Mouse (Mus musculus): ENCODE measurements around the gene Ghsr. TPM values are rescaled to one million over a fixed set of nuclear protein-coding genes. Genes with fewer than 3 reads are reported as not detected.

Ghsr gene
- polyA plus RNA-seq (2016; fragmentation: Nextera tagmentation; extraction: Ambion mirVana) = not detected in 2 replicates

DNA sequence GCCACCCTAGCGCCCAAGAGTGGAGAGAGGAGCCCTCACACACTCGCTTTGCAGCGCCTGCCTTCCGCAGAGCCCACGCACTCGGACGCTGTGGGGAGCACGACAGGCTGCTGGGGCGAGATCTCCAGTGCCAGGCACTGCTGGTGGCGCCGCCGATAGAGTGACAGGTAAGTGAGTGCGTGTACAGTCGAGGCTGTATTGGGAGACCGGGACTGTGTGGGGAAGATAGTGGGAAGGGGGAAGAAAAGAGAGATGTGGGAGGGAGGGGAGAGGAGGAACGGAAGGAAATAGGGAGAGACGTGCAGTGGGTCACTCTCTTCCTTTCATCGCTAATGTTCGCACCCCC lies at the start of gene Ghsr:
Ghsr (plus strand) TSS at position 76 of the 346 bp plus-strand sequence.
- peak within 1 kb of the TSS; percentile 53 for H3K4me2 ChIP-seq
- peaks cover 14% of the 10 kb centered on the region for H3K4me1 ChIP-seq (replicated peaks)
- no peaks in the 10 kb centered on the region for H3K36me3 ChIP-seq
- peak within 1 kb of the TSS; percentile 27 for H3K4me3 ChIP-seq
- no peak for ATAC-seq (ENCODE audit: insufficient number of reproducible peaks, low FRiP score)
- H3K27ac ChIP-seq (ENCODE audit: poor library complexity, severe bottlenecking) = no peak within 1 kb of the TSS
- H3K27me3 ChIP-seq (replicated peaks) = peaks cover 57% of the 10 kb centered on the region
- WGBS = 2% methylated on average over 19 of the region's 19 CpGs
- H3K9me3 ChIP-seq (replicated peaks) = no peaks in the 10 kb centered on the region
- H3K9ac ChIP-seq = no peak within 1 kb of the TSS

DNA sequence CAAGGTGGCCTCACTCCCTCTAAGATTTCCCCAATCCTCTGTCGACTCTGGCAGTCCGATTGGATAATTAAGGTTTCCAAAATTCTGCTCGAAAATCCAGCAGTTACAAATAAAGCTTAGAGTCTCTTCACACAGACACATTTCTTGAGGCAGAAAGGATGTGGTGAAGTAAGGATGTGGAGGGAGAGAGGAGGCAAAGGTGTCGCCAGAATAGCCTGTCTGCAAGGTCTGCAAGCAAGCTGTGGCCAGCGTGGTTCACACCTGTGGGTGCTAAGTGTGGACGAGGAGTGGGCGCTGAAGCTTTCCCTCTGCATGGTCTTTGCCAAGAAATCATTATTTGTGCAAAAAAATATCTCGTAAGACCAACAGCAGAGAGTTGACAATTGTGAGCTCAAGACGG lies 48.6 kb upstream of the Ghsr start:
- Histone ChIP-seq H3K9ac (no peak overlapping the region), H3K4me2 (no peak overlapping the region), H3K27me3 (replicated peaks) (no peaks in the 10 kb centered on the region), H3K4me3 (no peak overlapping the region), H3K27ac (ENCODE audit: poor library complexity, severe bottlenecking) (no peak overlapping the region), H3K36me3 (no peaks in the 10 kb centered on the region), H3K9me3 (replicated peaks) (no peaks in the 10 kb centered on the region), H3K4me1 (replicated peaks) (no peaks in the 10 kb centered on the region)
- ATAC-seq (ENCODE audit: insufficient number of reproducible peaks, low FRiP score) = no peak
- WGBS = 74% methylated on average over 9 of the region's 9 CpGs

DNA sequence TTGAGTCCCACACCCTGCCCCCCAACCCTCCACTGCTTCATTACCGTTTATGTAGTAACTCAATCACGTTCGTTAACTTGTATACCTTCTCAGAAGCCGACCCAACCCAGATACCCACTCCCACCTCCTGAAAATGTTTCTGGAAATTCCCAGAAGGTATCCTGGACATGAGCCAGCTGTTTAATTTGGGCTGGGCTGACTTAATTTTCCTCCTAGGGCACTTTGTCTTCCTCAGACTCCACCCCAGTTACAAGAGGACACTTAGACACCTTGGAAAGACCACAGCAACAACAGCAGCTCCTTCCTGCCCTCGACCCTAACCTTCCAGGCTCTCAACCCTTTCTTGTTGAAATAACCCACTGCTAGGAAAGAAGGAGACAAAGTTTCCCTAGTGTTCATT lies 47.6 kb upstream of the Ghsr start:
- Histone ChIP-seq H3K4me2 (no peak overlapping the region), H3K9me3 (replicated peaks) (no peaks in the 10 kb centered on the region), H3K4me1 (replicated peaks) (no peaks in the 10 kb centered on the region), H3K27ac (ENCODE audit: poor library complexity, severe bottlenecking) (no peak overlapping the region), H3K4me3 (no peak overlapping the region), H3K36me3 (no peaks in the 10 kb centered on the region), H3K9ac (no peak overlapping the region), H3K27me3 (replicated peaks) (no peaks in the 10 kb centered on the region)
- WGBS = 68% methylated on average over 5 of the region's 5 CpGs
- ATAC-seq (ENCODE audit: insufficient number of reproducible peaks, low FRiP score) = no peak

DNA sequence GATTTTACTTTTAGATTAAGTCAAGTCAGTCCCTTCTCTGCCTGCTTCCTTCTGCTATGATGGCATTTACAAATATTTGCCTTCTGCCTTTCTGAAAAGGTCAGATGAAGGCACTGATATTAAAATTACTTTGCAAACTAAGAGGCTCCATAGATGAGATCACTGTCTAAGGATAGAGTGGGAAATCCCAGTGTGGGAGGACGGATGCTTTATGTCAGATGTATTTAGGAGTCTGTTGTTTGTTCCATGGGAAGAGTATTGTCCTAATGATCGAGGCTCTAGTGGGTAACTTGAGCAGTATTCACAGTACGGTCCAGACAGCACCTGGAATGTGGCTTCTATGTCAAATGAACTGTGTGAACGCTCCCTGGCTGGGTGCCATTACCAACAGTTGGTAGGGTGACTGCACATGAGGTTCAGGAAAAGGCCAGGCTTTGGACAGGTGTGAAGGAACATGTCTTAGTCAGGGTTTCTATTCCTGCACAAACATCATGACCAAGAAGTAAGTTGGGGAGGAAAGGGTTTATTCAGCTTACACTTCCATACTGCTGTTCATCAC lies 44.4 kb upstream of the Ghsr start:
- 65% methylated on average over 4 of the region's 4 CpGs for WGBS
- no peaks in the 10 kb centered on the region for H3K9me3 ChIP-seq (replicated peaks)
- no peak for ATAC-seq (ENCODE audit: insufficient number of reproducible peaks, low FRiP score)
- no peak overlapping the region for H3K9ac ChIP-seq
- H3K4me1 ChIP-seq (replicated peaks) = no peaks in the 10 kb centered on the region
- H3K27me3 ChIP-seq (replicated peaks) = no peaks in the 10 kb centered on the region
- H3K4me2 ChIP-seq = no peak overlapping the region
- no peak overlapping the region for H3K4me3 ChIP-seq
- H3K36me3 ChIP-seq = no peaks in the 10 kb centered on the region
- no peak overlapping the region for H3K27ac ChIP-seq (ENCODE audit: poor library complexity, severe bottlenecking)

DNA sequence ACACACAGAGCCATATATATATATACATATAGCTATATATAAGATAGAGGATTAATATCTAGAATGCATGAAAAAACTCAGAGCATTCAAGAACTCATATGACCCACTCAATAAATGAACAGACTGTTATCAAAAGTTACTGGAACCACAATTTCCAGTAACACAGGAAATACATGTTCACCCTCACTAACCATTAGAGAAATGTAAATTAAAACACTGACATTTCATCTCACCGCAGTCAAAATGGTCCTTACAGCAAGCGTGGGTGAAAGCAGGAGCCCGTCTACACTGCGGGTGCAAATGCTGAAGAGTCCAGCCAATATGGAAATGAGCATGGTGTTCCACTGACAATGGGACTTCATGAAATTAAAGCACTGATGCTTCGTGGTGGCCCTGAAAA lies 40.4 kb upstream of the Ghsr start:
- no peaks in the 10 kb centered on the region for H3K4me1 ChIP-seq (replicated peaks)
- WGBS = 81% methylated on average over 5 of the region's 5 CpGs
- no peaks in the 10 kb centered on the region for H3K36me3 ChIP-seq
- no peak overlapping the region for H3K4me2 ChIP-seq
- H3K27me3 ChIP-seq (replicated peaks) = no peaks in the 10 kb centered on the region
- H3K4me3 ChIP-seq = no peak overlapping the region
- H3K9ac ChIP-seq = no peak overlapping the region
- H3K9me3 ChIP-seq (replicated peaks) = no peaks in the 10 kb centered on the region
- no peak for ATAC-seq (ENCODE audit: insufficient number of reproducible peaks, low FRiP score)
- H3K27ac ChIP-seq (ENCODE audit: poor library complexity, severe bottlenecking) = no peak overlapping the region

DNA sequence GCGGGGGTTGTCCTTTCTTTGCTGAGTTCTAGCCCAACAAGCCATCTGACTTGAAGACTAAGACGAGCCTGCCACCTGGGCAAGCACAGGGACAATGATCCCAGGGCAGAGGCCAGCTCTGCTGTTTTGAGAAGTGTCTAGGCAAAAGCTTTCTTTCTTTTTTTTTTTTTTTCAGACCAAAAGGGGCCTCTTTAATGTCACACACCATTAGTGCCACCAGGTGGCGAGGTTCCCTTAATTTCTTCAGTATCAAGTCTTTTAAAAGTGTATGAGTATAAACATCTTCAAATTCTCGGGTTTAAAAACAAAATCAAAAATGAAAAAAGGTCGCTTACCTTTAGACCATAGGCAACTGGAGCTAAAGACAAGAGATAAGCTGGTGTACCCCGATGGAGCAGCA lies 32.7 kb upstream of the Ghsr start:
- ATAC-seq (ENCODE audit: insufficient number of reproducible peaks, low FRiP score) = no peak
- Histone ChIP-seq H3K4me2 (no peak overlapping the region), H3K9me3 (replicated peaks) (no peaks in the 10 kb centered on the region), H3K36me3 (no peaks in the 10 kb centered on the region), H3K27ac (ENCODE audit: poor library complexity, severe bottlenecking) (no peak overlapping the region), H3K4me1 (replicated peaks) (no peaks in the 10 kb centered on the region), H3K4me3 (no peak overlapping the region), H3K9ac (no peak overlapping the region), H3K27me3 (replicated peaks) (no peaks in the 10 kb centered on the region; the same call in 1 of the 2 replicates)
- 28% methylated on average over 6 of the region's 6 CpGs for WGBS

DNA sequence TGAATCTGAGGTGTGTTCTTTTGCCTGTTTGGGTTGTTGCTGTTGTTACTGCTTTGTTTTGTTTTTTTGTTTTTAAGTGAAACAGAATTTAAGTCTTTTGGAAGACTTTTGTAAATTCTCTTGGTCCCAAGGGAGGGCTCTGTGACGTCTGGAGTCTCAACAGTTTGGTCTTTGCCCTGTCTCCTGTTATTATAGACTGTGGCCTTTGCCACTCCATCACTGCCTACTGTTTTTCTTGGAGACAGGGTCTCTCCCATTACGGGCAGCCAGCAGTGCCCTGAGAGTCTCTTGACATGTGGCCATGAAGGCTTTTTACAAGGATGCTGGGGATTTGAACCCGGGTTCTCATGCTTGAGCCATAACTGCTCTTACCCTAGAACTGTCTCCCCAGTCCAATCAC lies 32.3 kb upstream of the Ghsr start:
- Histone ChIP-seq H3K9me3 (replicated peaks) (no peaks in the 10 kb centered on the region), H3K4me3 (no peak overlapping the region), H3K4me2 (no peak overlapping the region), H3K4me1 (replicated peaks) (no peaks in the 10 kb centered on the region), H3K9ac (no peak overlapping the region), H3K27me3 (replicated peaks) (no peaks in the 10 kb centered on the region; the same call in 1 of the 2 replicates), H3K27ac (ENCODE audit: poor library complexity, severe bottlenecking) (no peak overlapping the region), H3K36me3 (no peaks in the 10 kb centered on the region)
- WGBS = 61% methylated on average over 3 of the region's 3 CpGs
- no peak for ATAC-seq (ENCODE audit: insufficient number of reproducible peaks, low FRiP score)

DNA sequence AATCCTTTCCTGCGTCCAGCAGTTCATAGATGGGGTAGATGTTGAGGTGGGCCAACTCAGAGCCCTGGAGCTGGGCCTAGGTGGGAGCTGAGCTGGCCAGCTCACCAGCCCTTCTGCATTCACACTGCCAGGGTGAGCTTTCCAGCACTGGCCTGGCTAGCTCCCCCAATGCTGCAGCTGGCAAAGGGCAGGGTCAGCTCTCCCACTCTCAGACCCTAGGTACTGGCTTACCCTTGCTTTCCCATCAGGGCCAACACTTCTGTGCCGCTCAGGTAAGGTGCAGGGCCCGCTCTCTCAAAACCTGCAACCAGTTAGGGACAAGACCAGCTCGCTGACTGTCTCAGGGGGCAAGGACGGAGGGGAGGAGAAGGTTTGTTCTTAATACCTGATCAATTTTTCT lies 30.4 kb upstream of the Ghsr start:
- no peak overlapping the region for H3K4me2 ChIP-seq
- no peaks in the 10 kb centered on the region for H3K9me3 ChIP-seq (replicated peaks)
- WGBS = 87% methylated on average over 5 of the region's 5 CpGs
- no peaks in the 10 kb centered on the region for H3K36me3 ChIP-seq
- no peak overlapping the region for H3K4me3 ChIP-seq
- H3K4me1 ChIP-seq (replicated peaks) = no peaks in the 10 kb centered on the region
- no peak overlapping the region for H3K9ac ChIP-seq
- ATAC-seq (ENCODE audit: insufficient number of reproducible peaks, low FRiP score) = no peak
- no peaks in the 10 kb centered on the region; the same call in 1 of the 2 replicates for H3K27me3 ChIP-seq (replicated peaks)
- no peak overlapping the region for H3K27ac ChIP-seq (ENCODE audit: poor library complexity, severe bottlenecking)

DNA sequence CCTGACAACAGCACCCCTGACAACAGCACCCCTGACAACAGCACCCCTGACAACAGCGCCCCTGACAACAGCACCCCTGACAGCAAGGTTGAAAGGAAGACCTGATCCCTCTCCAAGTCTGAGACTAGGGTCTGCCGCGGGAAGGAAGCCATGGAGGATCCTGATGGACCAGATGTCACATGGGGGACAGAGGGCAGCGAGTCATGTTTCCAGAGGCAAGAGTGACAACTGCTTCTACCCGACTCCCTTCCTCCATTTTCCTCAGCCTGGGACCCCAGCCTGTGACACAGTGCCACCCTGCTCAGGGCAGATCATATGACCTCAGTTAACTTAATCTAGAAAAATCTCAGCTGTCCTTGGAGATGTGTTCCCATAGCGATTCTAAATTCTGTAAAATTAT lies 28.7 kb upstream of the Ghsr start:
- H3K27me3 ChIP-seq (replicated peaks) = no peaks in the 10 kb centered on the region; the same call in 1 of the 2 replicates
- H3K4me2 ChIP-seq = no peak overlapping the region
- ATAC-seq (ENCODE audit: insufficient number of reproducible peaks, low FRiP score) = no peak
- H3K9ac ChIP-seq = no peak overlapping the region
- no peak overlapping the region for H3K27ac ChIP-seq (ENCODE audit: poor library complexity, severe bottlenecking)
- no peaks in the 10 kb centered on the region for H3K4me1 ChIP-seq (replicated peaks)
- H3K9me3 ChIP-seq (replicated peaks) = no peaks in the 10 kb centered on the region
- WGBS = 50% methylated on average over 6 of the region's 6 CpGs
- H3K4me3 ChIP-seq = no peak overlapping the region
- H3K36me3 ChIP-seq = no peaks in the 10 kb centered on the region

DNA sequence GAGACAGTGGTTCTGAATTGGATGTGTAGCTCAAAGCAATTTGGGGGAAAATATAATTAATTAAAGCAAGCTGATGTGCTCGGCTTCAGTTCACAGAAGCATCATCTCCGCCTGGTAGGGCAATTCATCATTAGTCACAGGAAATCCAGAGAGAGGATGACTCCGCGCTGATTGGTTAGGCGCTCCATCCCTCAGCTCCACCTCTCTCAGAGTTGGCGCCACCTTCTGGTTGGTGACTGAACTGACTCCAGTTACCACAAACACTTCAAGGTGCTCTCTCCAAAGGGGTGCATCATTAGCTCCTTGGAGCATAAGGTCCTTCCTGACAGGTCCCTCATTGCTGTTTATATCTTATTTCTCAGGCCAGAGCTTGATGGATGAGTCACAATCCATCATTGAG lies 25.6 kb upstream of the Ghsr start:
- no peak overlapping the region for H3K4me3 ChIP-seq
- no peak for ATAC-seq (ENCODE audit: insufficient number of reproducible peaks, low FRiP score)

DNA sequence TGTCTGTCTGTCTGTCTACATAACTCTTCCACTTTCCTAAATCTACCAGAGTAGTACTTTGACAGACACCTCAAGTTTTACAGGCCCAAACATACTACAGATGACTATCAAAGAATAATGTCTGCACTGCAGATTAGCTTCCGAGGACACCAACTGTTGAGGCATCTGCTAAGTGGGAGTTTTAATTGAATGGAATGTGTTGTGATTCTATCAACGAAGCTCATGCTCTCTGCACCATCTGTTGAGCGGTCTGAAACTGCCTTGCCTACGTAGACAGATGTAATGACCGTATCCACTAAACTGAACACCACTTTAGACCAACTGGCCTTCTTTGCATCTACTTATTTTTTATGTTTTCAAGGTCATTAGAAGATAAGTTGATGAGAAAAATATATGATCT lies 22.7 kb upstream of the Ghsr start:
- no peaks in the 10 kb centered on the region for H3K27me3 ChIP-seq (replicated peaks)
- no peak for ATAC-seq (ENCODE audit: insufficient number of reproducible peaks, low FRiP score)
- WGBS = 63% methylated on average over 5 of the region's 5 CpGs

More for the DNA sequence above, 25.6 kb upstream of the Ghsr start:
- H3K4me1 ChIP-seq (replicated peaks) = no peaks in the 10 kb centered on the region
- H3K9ac ChIP-seq = no peak overlapping the region
- 46% methylated on average over 6 of the region's 6 CpGs for WGBS
- H3K36me3 ChIP-seq = no peaks in the 10 kb centered on the region
- no peak overlapping the region for H3K4me2 ChIP-seq
- no peak overlapping the region for H3K27ac ChIP-seq (ENCODE audit: poor library complexity, severe bottlenecking)
- H3K9me3 ChIP-seq (replicated peaks) = no peaks in the 10 kb centered on the region
- no peaks in the 10 kb centered on the region; the same call in 1 of the 2 replicates for H3K27me3 ChIP-seq (replicated peaks)

DNA sequence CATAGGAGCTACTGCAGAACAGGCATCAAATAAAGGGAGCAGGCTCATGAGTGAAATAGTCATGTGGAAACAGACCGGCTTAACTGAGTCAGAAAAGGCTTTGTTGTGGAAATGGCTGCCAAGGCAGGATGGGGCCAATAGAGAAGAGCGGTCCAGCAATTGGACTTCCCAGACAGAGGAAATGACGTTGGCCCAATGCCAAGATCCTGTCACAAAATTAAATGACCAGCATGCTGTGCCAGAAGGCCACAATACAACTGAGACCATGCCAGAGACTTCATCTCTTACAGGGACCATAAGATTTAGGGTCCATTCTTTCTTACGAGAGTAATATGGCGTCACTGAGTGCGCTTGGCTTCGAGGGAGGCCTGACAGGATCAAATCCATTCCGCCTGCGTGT lies 20.0 kb upstream of the Ghsr start:
- Histone ChIP-seq H3K9ac (no peak overlapping the region), H3K4me3 (no peak overlapping the region), H3K4me2 (no peak overlapping the region), H3K36me3 (no peaks in the 10 kb centered on the region), H3K27ac (ENCODE audit: poor library complexity, severe bottlenecking) (no peak overlapping the region), H3K27me3 (replicated peaks) (no peaks in the 10 kb centered on the region), H3K9me3 (replicated peaks) (no peaks in the 10 kb centered on the region), H3K4me1 (replicated peaks) (no peaks in the 10 kb centered on the region)
- 74% methylated on average over 9 of the region's 9 CpGs for WGBS
- no peak for ATAC-seq (ENCODE audit: insufficient number of reproducible peaks, low FRiP score)

More for the DNA sequence above, 22.7 kb upstream of the Ghsr start:
- no peak overlapping the region for H3K4me3 ChIP-seq
- no peaks in the 10 kb centered on the region for H3K9me3 ChIP-seq (replicated peaks)
- H3K36me3 ChIP-seq = no peaks in the 10 kb centered on the region
- H3K4me2 ChIP-seq = no peak overlapping the region
- no peak overlapping the region for H3K27ac ChIP-seq (ENCODE audit: poor library complexity, severe bottlenecking)
- no peaks in the 10 kb centered on the region for H3K4me1 ChIP-seq (replicated peaks)
- no peak overlapping the region for H3K9ac ChIP-seq

Data from heart, embryonic 12.5 days (tissue).